Mouse (Mus musculus): ENCODE measurements around the gene Grin3b. TPM values are rescaled to one million over a fixed set of nuclear protein-coding genes. Genes with fewer than 3 reads are reported as not detected.
A peak's percentile ranks its signal among the peaks of the same experiment; 100 is the strongest.

Gene Grin3b
- polyA plus RNA-seq, 1 experiment from 2014 or later: 0.19 TPM

GRCm38 (mm10) chr10:80013609-80014008 lies 43.1 kb downstream of the Grin3b start:
- H3K36me3 ChIP-seq (ENCODE audit: control insufficient read depth, insufficient read depth, low read length): no peaks in the 10 kb centered on the region
- H3K4me2 ChIP-seq (replicated peaks; ENCODE audit: low read depth, low read length): no peak overlapping the region
- peaks cover 34% of the 10 kb centered on the region for H3K27me3 ChIP-seq (ENCODE audit: control insufficient read depth, insufficient read depth, low read length)
- 35% methylated on average over 25 of the region's 25 CpGs for WGBS
- no peak overlapping the region for H3K4me3 ChIP-seq (ENCODE audit: low read length)
- peaks cover 9% of the 10 kb centered on the region; the same call in 1 of the 2 replicates for H3K9me3 ChIP-seq (ENCODE audit: control insufficient read depth, low read length)
- H3K4me1 ChIP-seq (ENCODE audit: control insufficient read depth, insufficient read depth, low read length): peaks cover 2% of the 10 kb centered on the region
- no peak overlapping the region for H3K27ac ChIP-seq (ENCODE audit: low read depth, low read length)
- ATAC-seq (ENCODE audit: low FRiP score, low TSS enrichment): no peak
- no peak overlapping the region for H3K9ac ChIP-seq (ENCODE audit: low read depth, low read length)

- Histone ChIP-seq H3K27ac (ENCODE audit: low read depth, low read length) (no peak overlapping the region), H3K9me3 (ENCODE audit: control insufficient read depth, low read length) (peaks cover 9% of the 10 kb centered on the region; the same call in 1 of the 2 replicates), H3K4me3 (ENCODE audit: low read length) (no peak overlapping the region), H3K27me3 (ENCODE audit: control insufficient read depth, insufficient read depth, low read length) (peaks cover 34% of the 10 kb centered on the region), H3K9ac (ENCODE audit: low read depth, low read length) (no peak overlapping the region), H3K4me2 (replicated peaks; ENCODE audit: low read depth, low read length) (no peak overlapping the region), H3K4me1 (ENCODE audit: control insufficient read depth, insufficient read depth, low read length) (peaks cover 13% of the 10 kb centered on the region), H3K36me3 (ENCODE audit: control insufficient read depth, insufficient read depth, low read length) (no peaks in the 10 kb centered on the region)
- no peak for ATAC-seq (ENCODE audit: low FRiP score, low TSS enrichment)
- WGBS: 16% methylated on average over 28 of the region's 28 CpGs
Observed at GRCm38 (mm10) chr10:80014484-80015290, 44.2 kb downstream of the Grin3b start.

- ATAC-seq (ENCODE audit: low FRiP score, low TSS enrichment): no peak
- Histone ChIP-seq H3K27me3 (ENCODE audit: control insufficient read depth, insufficient read depth, low read length) (peaks cover 34% of the 10 kb centered on the region), H3K4me1 (ENCODE audit: control insufficient read depth, insufficient read depth, low read length) (peaks cover 18% of the 10 kb centered on the region), H3K27ac (ENCODE audit: low read depth, low read length) (no peak overlapping the region), H3K36me3 (ENCODE audit: control insufficient read depth, insufficient read depth, low read length) (no peaks in the 10 kb centered on the region), H3K4me3 (ENCODE audit: low read length) (no peak overlapping the region), H3K4me2 (replicated peaks; ENCODE audit: low read depth, low read length) (no peak overlapping the region), H3K9ac (ENCODE audit: low read depth, low read length) (no peak overlapping the region), H3K9me3 (ENCODE audit: control insufficient read depth, low read length) (peaks cover 2% of the 10 kb centered on the region; the same call in 1 of the 2 replicates)
- WGBS: 70% methylated on average over 10 of the region's 10 CpGs
Observed at GRCm38 (mm10) chr10:80015583-80015982, 45.1 kb downstream of the Grin3b start.

DNA sequence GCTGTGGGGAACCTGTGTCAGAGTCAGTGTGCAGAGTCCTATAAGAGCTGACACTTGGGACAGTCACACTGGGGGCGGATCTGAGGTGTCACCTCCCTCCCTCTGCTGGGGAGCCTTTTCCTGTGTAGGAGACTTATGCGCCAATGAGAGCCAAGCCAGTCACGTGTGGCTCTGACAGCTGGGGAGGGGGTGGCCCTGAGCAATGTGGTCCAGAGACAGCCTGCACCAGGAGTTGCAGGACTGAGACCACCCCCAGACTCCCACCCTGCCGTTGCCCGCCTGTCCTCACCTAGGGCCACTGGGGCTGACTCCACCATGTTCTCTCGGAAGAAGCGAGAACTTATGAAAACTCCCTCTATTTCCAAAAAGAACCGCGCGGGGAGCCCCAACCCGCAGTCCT lies 46.0 kb downstream of the Grin3b start, which contains the start of gene Arhgap45:
Arhgap45 (plus strand) TSS at position 143 of the 400 bp plus-strand sequence.
- H3K9me3 ChIP-seq (ENCODE audit: control insufficient read depth, low read length): no peaks in the 10 kb centered on the region
- peaks cover 34% of the 10 kb centered on the region for H3K27me3 ChIP-seq (ENCODE audit: control insufficient read depth, insufficient read depth, low read length)
- ATAC-seq (ENCODE audit: low FRiP score, low TSS enrichment): no peak
- no peaks in the 10 kb centered on the region for H3K36me3 ChIP-seq (ENCODE audit: control insufficient read depth, insufficient read depth, low read length)
- 66% methylated on average over 11 of the region's 11 CpGs for WGBS
- no peak within 1 kb of the TSS for H3K4me3 ChIP-seq (ENCODE audit: low read length)
- no peak within 1 kb of the TSS for H3K27ac ChIP-seq (ENCODE audit: low read depth, low read length)
- H3K4me1 ChIP-seq (ENCODE audit: control insufficient read depth, insufficient read depth, low read length): peaks cover 18% of the 10 kb centered on the region
- no peak within 1 kb of the TSS for H3K9ac ChIP-seq (ENCODE audit: low read depth, low read length)
- H3K4me2 ChIP-seq (replicated peaks; ENCODE audit: low read depth, low read length): no peak within 1 kb of the TSS

DNA sequence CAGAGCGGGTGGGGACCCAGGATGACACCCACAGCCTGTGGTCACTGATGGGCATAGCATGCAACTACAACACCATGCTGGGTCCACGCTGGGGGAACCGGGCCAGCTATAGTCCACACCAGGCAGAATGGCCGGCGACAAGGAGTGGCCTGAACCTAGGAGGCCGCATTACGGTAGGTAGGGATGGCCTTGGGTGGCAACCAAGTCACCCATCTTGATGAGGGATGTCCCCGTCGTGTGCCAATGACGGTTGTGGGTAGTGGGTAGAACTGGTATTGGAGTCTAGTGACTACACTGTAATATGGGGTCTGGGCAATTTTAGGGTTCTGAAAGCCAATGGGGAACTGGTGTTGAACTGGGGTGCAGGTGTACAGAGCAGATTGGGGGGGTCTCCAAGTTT lies 46.4 kb downstream of the Grin3b start:
- Histone ChIP-seq H3K9ac (ENCODE audit: low read depth, low read length) (no peak overlapping the region), H3K4me2 (replicated peaks; ENCODE audit: low read depth, low read length) (no peak overlapping the region), H3K4me3 (ENCODE audit: low read length) (no peak overlapping the region), H3K9me3 (ENCODE audit: control insufficient read depth, low read length) (no peaks in the 10 kb centered on the region), H3K27me3 (ENCODE audit: control insufficient read depth, insufficient read depth, low read length) (peaks cover 34% of the 10 kb centered on the region), H3K27ac (ENCODE audit: low read depth, low read length) (no peak overlapping the region), H3K4me1 (ENCODE audit: control insufficient read depth, insufficient read depth, low read length) (peaks cover 18% of the 10 kb centered on the region), H3K36me3 (ENCODE audit: control insufficient read depth, insufficient read depth, low read length) (no peaks in the 10 kb centered on the region)
- ATAC-seq (ENCODE audit: low FRiP score, low TSS enrichment): no peak
- 87% methylated on average over 10 of the region's 10 CpGs for WGBS

- Histone ChIP-seq H3K9me3 (ENCODE audit: control insufficient read depth, low read length) (no peaks in the 10 kb centered on the region), H3K27ac (ENCODE audit: low read depth, low read length) (no peak overlapping the region), H3K36me3 (ENCODE audit: control insufficient read depth, insufficient read depth, low read length) (no peaks in the 10 kb centered on the region), H3K27me3 (ENCODE audit: control insufficient read depth, insufficient read depth, low read length) (peaks cover 30% of the 10 kb centered on the region), H3K4me3 (ENCODE audit: low read length) (no peak overlapping the region), H3K9ac (ENCODE audit: low read depth, low read length) (no peak overlapping the region), H3K4me1 (ENCODE audit: control insufficient read depth, insufficient read depth, low read length) (peaks cover 18% of the 10 kb centered on the region), H3K4me2 (replicated peaks; ENCODE audit: low read depth, low read length) (no peak overlapping the region)
- WGBS: 81% methylated on average over 3 of the region's 3 CpGs
- ATAC-seq (ENCODE audit: low FRiP score, low TSS enrichment): no peak
Observed at GRCm38 (mm10) chr10:80017361-80017760, 46.8 kb downstream of the Grin3b start.

DNA sequence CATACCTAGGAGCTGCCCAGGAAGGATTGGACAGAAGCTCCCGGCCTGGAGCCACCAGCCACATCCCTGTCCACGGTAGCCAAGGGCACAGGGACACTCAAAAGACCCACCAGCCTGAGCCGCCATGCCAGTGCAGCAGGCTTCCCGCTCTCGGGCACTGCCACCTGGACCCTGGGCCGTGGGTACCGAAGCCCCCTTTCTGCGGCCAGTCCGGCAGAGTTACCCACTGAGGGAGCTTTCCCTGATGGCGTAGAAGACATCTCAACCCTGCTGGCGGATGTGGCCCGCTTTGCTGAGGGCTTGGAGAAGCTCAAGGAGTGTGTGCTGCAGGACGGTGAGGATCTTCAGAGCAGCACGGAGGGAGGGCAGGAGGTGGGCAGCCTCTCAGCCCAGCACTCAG lies 47.3 kb downstream of the Grin3b start:
- no peak for ATAC-seq (ENCODE audit: low FRiP score, low TSS enrichment)
- Histone ChIP-seq H3K4me2 (replicated peaks; ENCODE audit: low read depth, low read length) (no peak overlapping the region), H3K36me3 (ENCODE audit: control insufficient read depth, insufficient read depth, low read length) (no peaks in the 10 kb centered on the region), H3K4me3 (ENCODE audit: low read length) (no peak overlapping the region), H3K4me1 (ENCODE audit: control insufficient read depth, insufficient read depth, low read length) (peaks cover 18% of the 10 kb centered on the region), H3K9me3 (ENCODE audit: control insufficient read depth, low read length) (no peaks in the 10 kb centered on the region), H3K9ac (ENCODE audit: low read depth, low read length) (no peak overlapping the region), H3K27ac (ENCODE audit: low read depth, low read length) (no peak overlapping the region), H3K27me3 (ENCODE audit: control insufficient read depth, insufficient read depth, low read length) (peaks cover 29% of the 10 kb centered on the region)
- WGBS: 82% methylated on average over 14 of the region's 14 CpGs

DNA sequence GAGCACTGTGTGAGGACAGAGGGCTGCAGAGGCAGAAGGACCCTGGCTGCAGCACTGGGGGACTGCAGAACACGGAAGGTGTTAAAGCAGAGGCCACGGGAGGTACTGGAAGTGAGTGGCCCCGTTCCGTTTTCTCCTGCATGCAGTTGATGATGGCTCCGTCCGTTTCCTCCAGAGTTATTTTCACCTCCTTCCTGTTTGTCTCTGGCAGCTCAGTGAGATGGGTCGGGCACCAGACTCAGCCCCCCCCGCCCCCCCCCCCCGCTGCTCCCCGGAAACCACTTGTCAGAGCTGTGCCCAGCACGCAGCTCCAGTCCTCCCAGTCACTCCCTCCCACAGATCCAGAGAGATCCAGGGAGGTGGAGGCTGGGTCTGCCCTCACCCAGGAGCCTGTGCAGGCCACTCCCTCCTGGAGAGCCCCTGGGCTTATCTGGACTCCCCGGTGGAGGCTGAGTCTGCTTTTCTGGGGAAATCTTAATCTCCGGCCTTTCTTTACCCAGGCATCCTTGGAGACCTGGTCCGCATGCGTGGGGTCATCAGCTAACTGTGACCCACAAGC lies 48.3 kb downstream of the Grin3b start:
- no peaks in the 10 kb centered on the region for H3K9me3 ChIP-seq (ENCODE audit: control insufficient read depth, low read length)
- peaks cover 19% of the 10 kb centered on the region for H3K27me3 ChIP-seq (ENCODE audit: control insufficient read depth, insufficient read depth, low read length)
- 1% methylated on average over 12 of the region's 15 CpGs for WGBS
- ATAC-seq (ENCODE audit: low FRiP score, low TSS enrichment): peak; percentile 55
- H3K36me3 ChIP-seq (ENCODE audit: control insufficient read depth, insufficient read depth, low read length): no peaks in the 10 kb centered on the region
- peak overlapping the region; percentile 55 for H3K27ac ChIP-seq (ENCODE audit: low read depth, low read length)
- peak overlapping the region; percentile 47 for H3K4me2 ChIP-seq (replicated peaks; ENCODE audit: low read depth, low read length)
- H3K4me1 ChIP-seq (ENCODE audit: control insufficient read depth, insufficient read depth, low read length): peaks cover 18% of the 10 kb centered on the region
- H3K4me3 ChIP-seq (ENCODE audit: low read length): peak overlapping the region; percentile 32
- peak overlapping the region; percentile 59; the same call in 1 of the 2 replicates for H3K9ac ChIP-seq (ENCODE audit: low read depth, low read length)

Measured in kidney, embryonic 14.5 days (tissue).